Mouse (Mus musculus): ENCODE results near the gene Itgb1. TPM values are rescaled to one million over a fixed set of nuclear protein-coding genes. Genes with fewer than 3 reads are reported as not detected.

The Itgb1 gene
- polyA plus RNA-seq, 1 experiment from 2014 or later = 416 TPM

DNA sequence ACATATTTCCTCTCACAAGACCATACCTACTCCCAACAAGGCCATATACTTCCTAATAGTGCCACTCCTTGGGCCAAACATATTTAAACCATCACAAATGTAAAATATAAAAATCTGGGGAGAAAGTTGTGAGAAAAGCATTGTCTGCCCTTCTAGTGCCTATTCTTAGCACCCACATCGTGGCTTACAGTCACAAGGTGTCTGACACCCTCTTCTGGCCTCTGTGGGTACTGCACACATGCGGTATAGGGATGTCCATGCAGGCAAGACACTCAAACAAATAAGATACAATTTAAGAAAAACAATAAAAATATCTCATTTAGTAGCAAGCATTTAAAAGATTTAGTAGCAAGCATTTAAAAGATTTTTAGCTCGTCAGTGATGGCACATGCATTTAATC, 23.8 kb downstream of the Itgb1 start:
- H3K27me3 ChIP-seq (ENCODE audit: control insufficient read depth, insufficient read depth, low read length) = no peaks in the 10 kb centered on the region
- H3K4me3 ChIP-seq (ENCODE audit: control insufficient read depth in 1 of 2, insufficient read depth in 1 of 2, low read depth in 1 of 2, low read length in 2 of 2) = no peak overlapping the region
- H3K9ac ChIP-seq (ENCODE audit: low read length) = no peak overlapping the region
- peaks cover 88% of the 10 kb centered on the region for H3K36me3 ChIP-seq (ENCODE audit: control insufficient read depth, insufficient read depth, low read length)
- no peaks in the 10 kb centered on the region for H3K9me3 ChIP-seq (ENCODE audit: control insufficient read depth, low read length)
- WGBS = 47% methylated on average over 3 of the region's 3 CpGs
- 0 out of 4 replicates have a peak, but pooled peaks cover 0 to 3% of the 10 kb centered on the region in 2 experiments for H3K4me1 ChIP-seq (ENCODE audit: control insufficient read depth in 2 of 2, insufficient read depth in 2 of 2, low read length in 2 of 2)
- H3K27ac ChIP-seq (replicated peaks in 1 of 2; ENCODE audit: control insufficient read depth in 1 of 2, insufficient read depth in 1 of 2, low read depth in 2 of 2, low read length in 2 of 2) = no peak overlapping the region
- ATAC-seq (ENCODE audit: insufficient number of reproducible peaks, insufficient read depth, low FRiP score, low read depth) = no peak
- H3K4me2 ChIP-seq (ENCODE audit: low read length) = no peak overlapping the region

DNA sequence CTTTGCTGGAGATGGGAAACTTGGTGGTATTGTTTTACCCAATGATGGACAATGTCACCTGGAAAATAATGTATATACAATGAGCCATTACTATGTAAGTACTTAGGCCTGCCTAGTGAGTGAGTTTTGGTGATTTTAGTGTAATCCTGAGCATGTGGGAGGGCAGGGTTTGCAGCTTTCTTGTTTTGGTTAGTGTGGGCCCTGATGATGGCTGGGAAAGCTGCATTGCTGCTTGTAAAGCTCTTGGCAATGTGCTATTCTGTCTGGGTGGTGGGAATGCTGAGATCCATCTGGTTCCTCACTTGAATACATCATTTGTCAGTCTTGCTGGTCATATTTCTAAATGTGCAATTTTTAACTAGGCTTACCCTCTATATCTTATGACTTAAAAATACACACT, 30.7 kb downstream of the Itgb1 start:
- no peaks in the 10 kb centered on the region for H3K27me3 ChIP-seq (ENCODE audit: control insufficient read depth, insufficient read depth, low read length)
- ATAC-seq (ENCODE audit: insufficient number of reproducible peaks, insufficient read depth, low FRiP score, low read depth) = no peak
- no peaks in the 10 kb centered on the region for H3K4me1 ChIP-seq (ENCODE audit: control insufficient read depth in 2 of 2, insufficient read depth in 2 of 2, low read length in 2 of 2)
- no peak overlapping the region for H3K4me2 ChIP-seq (ENCODE audit: low read length)
- no peak overlapping the region for H3K9ac ChIP-seq (ENCODE audit: low read length)
- no peaks in the 10 kb centered on the region for H3K9me3 ChIP-seq (ENCODE audit: control insufficient read depth, low read length)
- no peak overlapping the region for H3K4me3 ChIP-seq (ENCODE audit: control insufficient read depth in 1 of 2, insufficient read depth in 1 of 2, low read depth in 1 of 2, low read length in 2 of 2)
- no peak overlapping the region for H3K27ac ChIP-seq (replicated peaks in 1 of 2; ENCODE audit: control insufficient read depth in 1 of 2, insufficient read depth in 1 of 2, low read depth in 2 of 2, low read length in 2 of 2)
- peaks cover 94% of the 10 kb centered on the region for H3K36me3 ChIP-seq (ENCODE audit: control insufficient read depth, insufficient read depth, low read length)

DNA sequence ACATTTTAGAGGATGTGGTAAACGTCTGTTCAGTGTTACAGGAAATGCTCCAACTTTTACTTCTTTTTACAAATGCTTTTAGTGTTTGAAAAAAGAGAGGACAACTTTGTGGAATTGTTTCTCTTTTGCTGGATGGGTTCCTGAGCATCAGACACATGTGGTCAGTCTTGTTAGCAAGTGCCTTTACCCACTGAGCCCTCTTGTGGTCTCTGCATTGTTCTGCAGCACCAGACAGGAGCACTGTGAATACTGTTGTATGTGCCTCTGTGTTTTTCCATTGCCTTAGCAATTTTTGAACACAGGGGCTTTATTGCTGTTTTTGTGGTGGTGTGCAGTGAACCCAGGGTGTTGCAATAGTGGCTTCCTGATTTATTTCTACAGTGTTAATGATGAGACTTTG, 39.4 kb downstream of the Itgb1 start:
- Histone ChIP-seq H3K4me1 (ENCODE audit: control insufficient read depth in 2 of 2, insufficient read depth in 2 of 2, low read length in 2 of 2) (no peaks in the 10 kb centered on the region), H3K4me2 (ENCODE audit: low read length) (no peak overlapping the region), H3K9me3 (ENCODE audit: control insufficient read depth, low read length) (no peaks in the 10 kb centered on the region), H3K36me3 (ENCODE audit: control insufficient read depth, insufficient read depth, low read length) (peaks cover 88% of the 10 kb centered on the region), H3K27ac (replicated peaks in 1 of 2; ENCODE audit: control insufficient read depth in 1 of 2, insufficient read depth in 1 of 2, low read depth in 2 of 2, low read length in 2 of 2) (no peak overlapping the region), H3K27me3 (ENCODE audit: control insufficient read depth, insufficient read depth, low read length) (no peaks in the 10 kb centered on the region), H3K9ac (ENCODE audit: low read length) (no peak overlapping the region), H3K4me3 (ENCODE audit: control insufficient read depth in 1 of 2, insufficient read depth in 1 of 2, low read depth in 1 of 2, low read length in 2 of 2) (no peak overlapping the region)
- no peak for ATAC-seq (ENCODE audit: insufficient number of reproducible peaks, insufficient read depth, low FRiP score, low read depth)
- WGBS = 46% methylated on average over 1 of the region's 1 CpGs

GRCm38 (mm10) chr8:128727213-128727612, 41.8 kb downstream of the Itgb1 start:
- 98% methylated on average over 1 of the region's 1 CpGs for WGBS
- no peaks in the 10 kb centered on the region for H3K9me3 ChIP-seq (ENCODE audit: control insufficient read depth, low read length)
- H3K4me2 ChIP-seq (ENCODE audit: low read length) = no peak overlapping the region
- no peaks in the 10 kb centered on the region for H3K27me3 ChIP-seq (ENCODE audit: control insufficient read depth, insufficient read depth, low read length)
- H3K27ac ChIP-seq (replicated peaks in 1 of 2; ENCODE audit: control insufficient read depth in 1 of 2, insufficient read depth in 1 of 2, low read depth in 2 of 2, low read length in 2 of 2) = no peak overlapping the region
- no peak overlapping the region for H3K9ac ChIP-seq (ENCODE audit: low read length)
- no peak overlapping the region for H3K4me3 ChIP-seq (ENCODE audit: control insufficient read depth in 1 of 2, insufficient read depth in 1 of 2, low read depth in 1 of 2, low read length in 2 of 2)
- peaks cover 89% of the 10 kb centered on the region for H3K36me3 ChIP-seq (ENCODE audit: control insufficient read depth, insufficient read depth, low read length)
- no peaks in the 10 kb centered on the region for H3K4me1 ChIP-seq (ENCODE audit: control insufficient read depth in 2 of 2, insufficient read depth in 2 of 2, low read length in 2 of 2)
- ATAC-seq (ENCODE audit: insufficient number of reproducible peaks, insufficient read depth, low FRiP score, low read depth) = no peak

DNA sequence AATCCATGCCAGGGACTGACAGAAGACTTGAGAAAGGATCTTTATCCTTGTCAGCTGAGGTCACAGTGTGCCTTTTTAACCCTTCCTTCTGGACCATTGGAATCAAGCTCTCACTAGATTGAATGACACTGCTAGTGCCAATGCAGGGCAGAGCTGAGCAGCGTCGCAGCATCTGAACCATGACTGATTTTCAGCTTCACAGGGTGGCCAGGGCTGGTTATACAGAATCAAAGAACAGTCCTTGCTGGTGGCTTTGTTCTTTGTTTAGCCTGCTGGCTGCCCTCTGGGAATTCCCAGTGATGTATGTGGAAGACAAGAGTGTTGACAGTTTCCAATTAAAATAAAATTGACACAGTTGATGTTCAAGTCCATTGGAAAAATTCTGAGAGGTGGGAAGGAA, 46.8 kb downstream of the Itgb1 start:
- H3K27me3 ChIP-seq (ENCODE audit: control insufficient read depth, insufficient read depth, low read length) = no peaks in the 10 kb centered on the region
- WGBS = 77% methylated on average over 2 of the region's 2 CpGs
- no peak for ATAC-seq (ENCODE audit: insufficient number of reproducible peaks, insufficient read depth, low FRiP score, low read depth)
- H3K27ac ChIP-seq (replicated peaks in 1 of 2; ENCODE audit: control insufficient read depth in 1 of 2, insufficient read depth in 1 of 2, low read depth in 2 of 2, low read length in 2 of 2) = no peak overlapping the region
- peaks cover 89% of the 10 kb centered on the region for H3K36me3 ChIP-seq (ENCODE audit: control insufficient read depth, insufficient read depth, low read length)
- H3K4me1 ChIP-seq (ENCODE audit: control insufficient read depth in 2 of 2, insufficient read depth in 2 of 2, low read length in 2 of 2) = no peaks in the 10 kb centered on the region
- no peak overlapping the region for H3K9ac ChIP-seq (ENCODE audit: low read length)
- no peak overlapping the region for H3K4me3 ChIP-seq (ENCODE audit: control insufficient read depth in 1 of 2, insufficient read depth in 1 of 2, low read depth in 1 of 2, low read length in 2 of 2)
- H3K4me2 ChIP-seq (ENCODE audit: low read length) = no peak overlapping the region
- no peaks in the 10 kb centered on the region for H3K9me3 ChIP-seq (ENCODE audit: control insufficient read depth, low read length)

DNA sequence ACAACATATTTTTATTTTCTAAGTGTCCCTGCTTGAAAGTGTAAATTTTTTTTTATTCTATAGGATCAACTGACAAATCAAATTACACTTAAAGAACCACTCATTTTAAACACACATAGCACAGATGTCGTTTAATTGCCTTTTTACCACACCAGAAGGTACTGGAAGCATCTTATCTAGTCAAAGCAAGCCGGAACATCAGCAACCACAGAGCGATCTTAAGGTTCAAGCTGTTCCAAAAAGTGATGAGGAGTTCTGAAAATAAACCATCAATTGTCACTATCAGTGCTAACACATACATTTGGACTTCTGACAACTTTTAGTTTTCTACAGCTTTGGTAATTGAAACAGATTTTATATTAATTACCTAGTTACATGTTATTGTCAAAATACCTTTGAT, 48.7 kb downstream of the Itgb1 start:
- 90% methylated on average over 3 of the region's 3 CpGs for WGBS
- Histone ChIP-seq H3K4me1 (ENCODE audit: control insufficient read depth in 2 of 2, insufficient read depth in 2 of 2, low read length in 2 of 2) (no peaks in the 10 kb centered on the region), H3K9ac (ENCODE audit: low read length) (no peak overlapping the region), H3K4me3 (ENCODE audit: control insufficient read depth in 1 of 2, insufficient read depth in 1 of 2, low read depth in 1 of 2, low read length in 2 of 2) (no peak overlapping the region), H3K9me3 (ENCODE audit: control insufficient read depth, low read length) (no peaks in the 10 kb centered on the region), H3K27me3 (ENCODE audit: control insufficient read depth, insufficient read depth, low read length) (no peaks in the 10 kb centered on the region), H3K27ac (replicated peaks in 1 of 2; ENCODE audit: control insufficient read depth in 1 of 2, insufficient read depth in 1 of 2, low read depth in 2 of 2, low read length in 2 of 2) (no peak overlapping the region), H3K4me2 (ENCODE audit: low read length) (no peak overlapping the region), H3K36me3 (ENCODE audit: control insufficient read depth, insufficient read depth, low read length) (peaks cover 90% of the 10 kb centered on the region)
- no peak for ATAC-seq (ENCODE audit: insufficient number of reproducible peaks, insufficient read depth, low FRiP score, low read depth)

DNA sequence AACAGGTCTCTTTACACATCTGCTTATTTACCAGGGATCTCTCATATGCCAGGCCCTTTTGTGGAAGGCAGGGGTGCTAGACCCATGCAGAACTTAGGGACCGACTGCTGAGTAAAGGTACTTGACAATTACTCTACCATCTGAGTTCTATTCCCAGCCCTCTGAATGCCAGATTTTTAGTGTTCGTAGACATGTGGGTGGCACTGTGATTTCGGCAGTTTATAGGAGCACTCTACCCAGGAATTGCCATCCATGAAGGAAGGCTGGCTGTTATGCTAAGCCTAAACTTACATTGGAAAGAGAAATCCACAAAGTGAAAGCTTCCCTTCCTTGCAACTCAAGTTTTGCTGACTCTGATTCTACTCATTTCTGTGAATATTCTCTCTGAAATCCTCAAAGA, 50.2 kb downstream of the Itgb1 start:
- Histone ChIP-seq H3K4me1 (ENCODE audit: control insufficient read depth in 2 of 2, insufficient read depth in 2 of 2, low read length in 2 of 2) (no peaks in the 10 kb centered on the region), H3K9me3 (ENCODE audit: control insufficient read depth, low read length) (no peaks in the 10 kb centered on the region), H3K9ac (ENCODE audit: low read length) (no peak overlapping the region), H3K4me2 (ENCODE audit: low read length) (no peak overlapping the region), H3K36me3 (ENCODE audit: control insufficient read depth, insufficient read depth, low read length) (peaks cover 81% of the 10 kb centered on the region), H3K4me3 (ENCODE audit: control insufficient read depth in 1 of 2, insufficient read depth in 1 of 2, low read depth in 1 of 2, low read length in 2 of 2) (no peak overlapping the region), H3K27me3 (ENCODE audit: control insufficient read depth, insufficient read depth, low read length) (no peaks in the 10 kb centered on the region), H3K27ac (replicated peaks in 1 of 2; ENCODE audit: control insufficient read depth in 1 of 2, insufficient read depth in 1 of 2, low read depth in 2 of 2, low read length in 2 of 2) (no peak overlapping the region)
- no peak for ATAC-seq (ENCODE audit: insufficient number of reproducible peaks, insufficient read depth, low FRiP score, low read depth)
- WGBS = 93% methylated on average over 3 of the region's 3 CpGs

Measured in heart, embryonic 14.5 days (tissue).